In the genomic region with DNA sequence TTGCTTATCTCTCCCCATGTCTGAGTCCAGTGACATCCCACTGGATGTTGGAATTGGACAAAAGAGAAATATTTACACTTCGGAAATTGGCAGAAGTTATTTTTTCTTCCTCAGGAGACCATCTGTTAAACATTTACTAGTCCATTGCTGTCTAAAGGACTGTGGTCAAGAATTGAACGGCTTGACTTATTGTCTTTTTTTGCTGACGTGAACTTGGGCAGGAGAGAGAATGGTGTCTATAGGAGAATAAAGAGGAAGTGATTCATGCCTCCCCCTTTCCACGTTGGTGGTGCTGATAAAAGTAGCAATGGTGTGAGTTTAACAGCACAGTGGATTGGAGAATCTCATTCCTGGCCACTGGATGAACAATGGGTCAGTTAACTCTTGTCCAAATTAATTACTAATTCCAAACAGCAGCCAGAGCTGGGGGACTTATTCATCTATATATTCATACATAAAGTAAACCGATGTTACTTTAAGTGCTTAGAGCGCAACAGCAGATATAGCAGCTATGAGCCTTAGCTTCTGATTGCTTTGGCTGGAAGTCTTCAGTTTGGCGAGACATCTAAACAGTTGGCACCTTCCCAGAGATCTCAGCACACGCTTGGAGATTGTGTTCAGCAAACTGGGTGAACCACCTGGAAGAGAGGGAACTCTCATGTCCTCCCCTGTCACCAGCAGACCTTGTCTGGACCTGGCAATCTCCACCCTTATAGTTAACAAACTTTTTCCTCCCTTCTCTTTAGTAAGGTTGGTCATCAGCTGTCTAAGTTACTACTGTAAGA, we compare ENCODE assay signal across 34 mouse cellular contexts. TPM values are rescaled to one million over a fixed set of nuclear protein-coding genes. Genes with fewer than 3 reads are reported as not detected.
DNase-seq lines count a peak whose midpoint lies in the region; ATAC-seq and TF ChIP-seq lines count a peak whose summit lies in the region.
"Had no signal": no experiment of that assay in that cellular context is flagged by ENCODE, and none has a peak within 500 bp of the region (broad histone marks: within the 10 kb centered on the region; RNA-seq: fewer than 3 reads in every experiment).

No protein-coding gene starts in this region.

- no peak overlapping the region for H3K4me3 ChIP-seq in liver, adult 2 months (ENCODE audit: insufficient read depth, low read depth, low read length)
- H3K4me3 ChIP-seq in liver, embryonic 11.5 days (ENCODE audit: low read depth, low read length), result no peak overlapping the region
- H3K4me3 ChIP-seq in embryonic fibroblast, embryonic 13.5 days (ENCODE audit: insufficient read depth, low read length), result no peak overlapping the region
- H3K4me3 ChIP-seq in midbrain, postnatal 0 days (ENCODE audit: low read depth, low read length), result no peak overlapping the region
- H3K4me3 ChIP-seq: embryonic facial prominence, embryonic 10.5 days; forebrain, embryonic 10.5 days; heart, embryonic 12.5 days; hindbrain, embryonic 12.5 days; kidney, embryonic 15.5 days; liver, embryonic 12.5 days; myocyte had no signal

- no peak for ATAC-seq in liver, embryonic 11.5 days (replicated peaks; ENCODE audit: low FRiP score)
- ATAC-seq in midbrain, postnatal 0 days (ENCODE audit: low FRiP score), result no peak
- ATAC-seq: activated CD4-positive, CD25-positive, alpha-beta regulatory T cell, adult 4 months; forebrain, embryonic 16.5 days; intestine, postnatal 0 days; liver, embryonic 12.5 days had no signal

- no peak for TF ChIP-seq CTCF in liver, adult 2 months (IDR thresholded peaks at IDR 0.05; ENCODE audit: low read depth, low read length)
- no peak for TF ChIP-seq CTCF in embryonic fibroblast, embryonic 13.5 days (IDR thresholded peaks at IDR 0.05; ENCODE audit: borderline replicate concordance, insufficient read depth, low read length)
- TF ChIP-seq CTCF in midbrain, postnatal 0 days (IDR thresholded peaks at IDR 0.05), result no peak

- H3K9me3 ChIP-seq in liver, embryonic 11.5 days (ENCODE audit: control insufficient read depth, low read length), result no peaks in the 10 kb centered on the region
- H3K9me3 ChIP-seq in midbrain, postnatal 0 days (ENCODE audit: low read length), result no peaks in the 10 kb centered on the region
- H3K9me3 ChIP-seq: embryonic facial prominence, embryonic 10.5 days; forebrain, embryonic 10.5 days; heart, embryonic 12.5 days; hindbrain, embryonic 12.5 days; kidney, embryonic 15.5 days; liver, embryonic 12.5 days had no signal

- no peaks in the 10 kb centered on the region for H3K79me2 ChIP-seq in liver, adult 2 months (ENCODE audit: control insufficient read depth, insufficient read depth, low read length)

- H3K36me3 ChIP-seq in liver, adult 2 months (ENCODE audit: control insufficient read depth, insufficient read depth, low read length), result no peaks in the 10 kb centered on the region
- no peaks in the 10 kb centered on the region for H3K36me3 ChIP-seq in liver, embryonic 11.5 days (ENCODE audit: control insufficient read depth, insufficient read depth, low read length)
- H3K36me3 ChIP-seq in midbrain, postnatal 0 days (ENCODE audit: insufficient read depth, low read length), result no peaks in the 10 kb centered on the region
- H3K36me3 ChIP-seq: embryonic facial prominence, embryonic 10.5 days; forebrain, embryonic 10.5 days; G1E; heart, embryonic 12.5 days; hindbrain, embryonic 12.5 days; kidney, embryonic 15.5 days; liver, embryonic 12.5 days had no signal

- peaks cover 2% of the 10 kb centered on the region; the same call in 1 of the 2 replicates for H3K4me1 ChIP-seq in liver, adult 2 months (ENCODE audit: control insufficient read depth, insufficient read depth, low read length)
- H3K4me1 ChIP-seq in liver, embryonic 11.5 days (replicated peaks; ENCODE audit: control insufficient read depth, insufficient read depth, low read length), result no peaks in the 10 kb centered on the region
- peaks cover 5% of the 10 kb centered on the region for H3K4me1 ChIP-seq in embryonic fibroblast, embryonic 13.5 days (ENCODE audit: control insufficient read depth, insufficient read depth, low read length)
- H3K4me1 ChIP-seq in midbrain, postnatal 0 days (ENCODE audit: insufficient read depth, low read length), result no peaks in the 10 kb centered on the region
- H3K4me1 ChIP-seq: embryonic facial prominence, embryonic 10.5 days; forebrain, embryonic 10.5 days; heart, embryonic 12.5 days; hindbrain, embryonic 12.5 days; kidney, embryonic 15.5 days; liver, embryonic 12.5 days had no signal

- no peak overlapping the region for H3K9ac ChIP-seq in liver, adult 2 months (ENCODE audit: low read depth, low read length)
- no peak overlapping the region for H3K9ac ChIP-seq in liver, embryonic 11.5 days (ENCODE audit: low read depth, low read length)
- H3K9ac ChIP-seq in midbrain, postnatal 0 days (replicated peaks; ENCODE audit: low read length, poor library complexity, severe bottlenecking), result no peak overlapping the region
- H3K9ac ChIP-seq: heart, embryonic 12.5 days; hindbrain, embryonic 12.5 days; kidney, embryonic 15.5 days; liver, embryonic 12.5 days had no signal

- H3K27me3 ChIP-seq in liver, adult 2 months (ENCODE audit: control insufficient read depth, insufficient read depth, low read length), result no peaks in the 10 kb centered on the region; the same call in 1 of the 2 replicates
- no peaks in the 10 kb centered on the region for H3K27me3 ChIP-seq in liver, embryonic 11.5 days (replicated peaks; ENCODE audit: control insufficient read depth, insufficient read depth, low read length)
- H3K27me3 ChIP-seq in midbrain, postnatal 0 days (ENCODE audit: insufficient read depth, low read length), result no peaks in the 10 kb centered on the region
- H3K27me3 ChIP-seq: heart, embryonic 12.5 days; hindbrain, embryonic 12.5 days; kidney, embryonic 15.5 days; liver, embryonic 12.5 days had no signal

- H3K27ac ChIP-seq in liver, adult 2 months (replicated peaks; ENCODE audit: insufficient read depth, low read depth, low read length), result no peak overlapping the region
- no peak overlapping the region for H3K27ac ChIP-seq in liver, embryonic 11.5 days (ENCODE audit: low read depth, low read length)
- peak overlapping the region; percentile 21; the same call in 1 of the 2 replicates for H3K27ac ChIP-seq in embryonic fibroblast, embryonic 13.5 days (ENCODE audit: insufficient read depth, low read length)
- H3K27ac ChIP-seq in midbrain, postnatal 0 days (ENCODE audit: low read depth, low read length), result no peak overlapping the region
- H3K27ac ChIP-seq: embryonic facial prominence, embryonic 10.5 days; forebrain, embryonic 10.5 days; hindbrain, embryonic 12.5 days; kidney, embryonic 15.5 days; liver, embryonic 12.5 days had no signal

- no peak overlapping the region for H3K4me2 ChIP-seq in liver, embryonic 11.5 days
- H3K4me2 ChIP-seq in midbrain, postnatal 0 days (ENCODE audit: low read depth, low read length, poor library complexity, severe bottlenecking), result no peak overlapping the region
- H3K4me2 ChIP-seq: heart, embryonic 12.5 days; hindbrain, embryonic 12.5 days; kidney, embryonic 15.5 days; liver, embryonic 12.5 days had no signal

- no peak for TF ChIP-seq POLR2A in liver, adult 2 months (IDR thresholded peaks at IDR 0.05; ENCODE audit: extremely low read depth, insufficient read depth, low read length)
- TF ChIP-seq POLR2A in embryonic fibroblast, embryonic 13.5 days (IDR thresholded peaks at IDR 0.05; ENCODE audit: low read depth, low read length), result no peak

- 27% methylated on average over 8 of the region's 8 CpGs for WGBS in liver, adult 2 months
- WGBS in liver, embryonic 11.5 days, result 56% methylated on average over 8 of the region's 8 CpGs
- 81% methylated on average over 8 of the region's 8 CpGs for WGBS in midbrain, postnatal 0 days

- DNase-seq in cerebellum, postnatal 10 days, result peak; percentile 77 to 85
- no peak for DNase-seq in cerebellum, adult 8-10 months
- DNase-seq in liver, adult 2 months (ENCODE audit: extremely low read depth, low read depth, low spot score), result peak; percentile 81
- DNase-seq in liver, embryonic 11.5 days (ENCODE audit: low spot score), result no peak
- no peak for DNase-seq in midbrain, postnatal 0 days (ENCODE audit: low spot score)
- no peak for DNase-seq in right cerebral cortex, postnatal 36 days (ENCODE audit: low spot score in 2 of 2)
- DNase-seq: adrenal gland, adult 8-10 months; cerebellum, adult 11 months; gastrocnemius, postnatal 10 days; heart, adult 18-20 months; heart, postnatal 10 days; lung, adult 18-20 months; lung, postnatal 14 days; midbrain, embryonic 14.5 days; right cerebral cortex, adult 18-20 months; thymus, adult 18-20 months; thymus, postnatal 36 days had no signal

RNA-seq across cellular contexts. Expression of gene Tnfsf15, which starts 28.6 kb away (rescaled TPM):
- total RNA-seq in liver, adult 2 months (2014; rRNA removed), result 0.28 and 0.40 TPM in 2 replicates
- not detected in 2 replicates for polyA plus RNA-seq in liver, adult 2 months (2012; rRNA removed)
- polyA plus RNA-seq in liver, embryonic 11.5 days (2014; fragmentation: Nextera tagmentation; extraction: Ambion mirVana), result 0.08 TPM in 1 of 2 replicates, not detected in the other
- 2.5 and 3.3 TPM in 2 replicates for polyA plus RNA-seq in embryonic fibroblast, embryonic 13.5 days (2011; ENCODE audit: insufficient read length, low read depth, missing spikeins)
- not detected in 2 replicates for total RNA-seq in midbrain, postnatal 0 days (2014; rRNA removed)
- polyA plus RNA-seq in midbrain, postnatal 0 days (2015; fragmentation: Nextera tagmentation; extraction: Ambion mirVana), result not detected in 2 replicates
- total RNA-seq: heart, adult 18-20 months; heart, postnatal 10 days; layer of hippocampus, postnatal 14 days; megakaryocyte-erythroid progenitor cell, adult 5-6 weeks had no signal
- polyA plus RNA-seq: cortical plate, adult 2 months; embryonic facial prominence, embryonic 10.5 days; forebrain, embryonic 10.5 days; forebrain, embryonic 16.5 days; G1E; limb, embryonic 11.5 days; liver, embryonic 12.5 days; midbrain, embryonic 14.5 days; neural tube, embryonic 14.5 days had no signal

Comparison
In these comparisons a context has a peak if more than half of its experiments do, and no peak if none do; other contexts are left out.
1. DNase-seq: peak in cerebellum, postnatal 10 days (2 of 2) and liver, adult 2 months (single experiment); none in cerebellum, adult 8-10 months (single experiment), liver, embryonic 11.5 days (single experiment), midbrain, postnatal 0 days (single experiment) and right cerebral cortex, postnatal 36 days (0 of 2).